Mouse (Mus musculus) left cerebral cortex, postnatal 25 days (tissue): ENCODE results near the gene Krtcap2. TPM values are rescaled to one million over a fixed set of nuclear protein-coding genes. Genes with fewer than 3 reads are reported as not detected.
A peak's percentile ranks its signal among the peaks of the same experiment; 100 is the strongest.

Source experiments
- DNase-seq, 2 experiments: peaks; one replicate each; pipeline ENCODE4 v3.0.0; 2022; ENCODE audit warnings: low spot score in 2 of 2, mixed read lengths in 1 of 2
- intact Hi-C: fragments of 180-260 bp; cut with DNase I; formaldehyde crosslinking; loops from one replicate; pipeline ENCODE4 v1.15.1; 2025
- total RNA-seq, 2 experiments: library from RNA; stranded (reverse); gene quantifications; 2 replicates each; pipeline ENCODE4 v1.2.3; 2021

The Krtcap2 gene
- total RNA-seq, 2 experiments from 2014 or later, result 69.2 to 69.4 TPM

DNA sequence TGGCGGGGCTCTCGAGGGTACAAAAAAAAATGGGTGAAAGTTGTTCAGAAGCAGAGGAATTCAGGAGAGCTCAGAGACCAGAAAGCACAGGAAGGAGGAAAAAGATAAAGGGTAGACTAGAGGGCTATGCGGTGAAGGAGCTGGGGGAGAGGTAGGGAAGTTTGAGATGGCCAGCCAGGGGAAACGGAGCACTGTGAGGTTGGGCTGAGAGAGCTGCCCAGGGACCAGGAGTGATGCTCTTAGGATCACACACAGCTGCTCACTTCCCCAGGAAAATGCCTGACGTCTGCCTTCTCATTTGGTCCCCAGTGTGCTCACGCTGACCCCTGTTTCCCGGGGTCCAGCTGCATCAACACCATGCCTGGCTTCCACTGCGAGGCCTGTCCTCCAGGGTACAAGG, 26.2 kb upstream of the Krtcap2 start:
- intact Hi-C loops, result loop anchor here (5.0 to 10.0 kb wide), 2 partner anchors 127 to 275 kb away; partner anchors contain the start of gene Rusc1
- DNase-seq, result no peak

GRCm38 (mm10) chr3:89221167-89221566, 24.6 kb upstream of the Krtcap2 start:
- intact Hi-C loops, result no loop called here

DNA sequence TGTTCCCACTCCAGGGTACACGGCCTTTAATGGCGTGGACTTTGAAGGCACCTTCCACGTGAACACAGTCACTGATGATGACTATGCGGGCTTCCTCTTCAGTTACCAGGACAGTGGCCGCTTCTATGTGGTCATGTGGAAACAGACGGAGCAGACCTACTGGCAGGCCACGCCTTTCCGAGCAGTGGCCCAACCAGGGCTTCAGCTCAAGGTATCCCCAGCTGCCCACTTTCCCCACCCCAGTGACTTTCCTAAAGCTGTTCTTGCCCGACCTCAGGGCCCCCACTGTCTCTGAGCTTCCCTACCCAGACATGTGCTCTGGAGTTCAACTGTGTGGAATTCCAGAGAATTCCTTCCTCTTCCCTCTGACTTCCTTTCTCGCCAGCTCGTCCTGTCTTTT, 21.0 kb upstream of the Krtcap2 start:
- intact Hi-C loops, result no loop called here
- no peak for DNase-seq

More at GRCm38 (mm10) chr3:89221167-89221566, 24.6 kb upstream of the Krtcap2 start:
- DNase-seq, result peak in 1 of 2 experiments; percentile 68

DNA sequence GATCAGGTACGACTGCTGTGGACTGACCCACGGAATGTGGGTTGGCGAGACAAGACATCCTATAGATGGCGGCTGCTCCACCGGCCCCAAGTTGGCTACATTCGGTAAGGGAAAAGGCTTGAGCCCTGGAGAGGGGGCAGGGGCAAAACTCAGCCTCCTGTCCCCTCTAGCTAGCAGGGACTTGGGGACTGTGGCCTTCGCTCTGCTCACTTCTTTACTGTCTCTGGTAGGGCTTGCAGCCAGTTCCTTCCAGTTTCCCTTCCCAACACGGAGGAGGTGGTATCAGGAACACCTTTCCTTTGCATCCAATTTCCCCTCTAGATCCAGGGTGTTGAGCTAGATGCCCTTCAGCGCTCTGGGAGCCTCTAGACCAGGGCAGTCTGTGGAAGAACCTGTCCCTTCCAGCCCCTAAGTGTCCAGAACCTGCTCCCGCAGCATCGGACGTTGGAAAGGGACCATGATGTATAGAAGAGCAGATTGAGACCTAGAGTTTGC, 20.4 kb upstream of the Krtcap2 start:
- DNase-seq, result no peak
- intact Hi-C loops, result no loop called here

- peak in 1 of 2 experiments; percentile 65 for DNase-seq
- intact Hi-C loops, result no loop called here
Measured at GRCm38 (mm10) chr3:89225918-89226317, 19.8 kb upstream of the Krtcap2 start.

- no peak for DNase-seq
- intact Hi-C loops, result no loop called here
Measured at GRCm38 (mm10) chr3:89226361-89226760, 19.4 kb upstream of the Krtcap2 start.

GRCm38 (mm10) chr3:89226900-89227299, 18.9 kb upstream of the Krtcap2 start, which contains the start of gene Mtx1:
Mtx1 (minus strand) TSS chr3:89227088.
- DNase-seq, result no peak
- intact Hi-C loops, result no loop called here

DNA sequence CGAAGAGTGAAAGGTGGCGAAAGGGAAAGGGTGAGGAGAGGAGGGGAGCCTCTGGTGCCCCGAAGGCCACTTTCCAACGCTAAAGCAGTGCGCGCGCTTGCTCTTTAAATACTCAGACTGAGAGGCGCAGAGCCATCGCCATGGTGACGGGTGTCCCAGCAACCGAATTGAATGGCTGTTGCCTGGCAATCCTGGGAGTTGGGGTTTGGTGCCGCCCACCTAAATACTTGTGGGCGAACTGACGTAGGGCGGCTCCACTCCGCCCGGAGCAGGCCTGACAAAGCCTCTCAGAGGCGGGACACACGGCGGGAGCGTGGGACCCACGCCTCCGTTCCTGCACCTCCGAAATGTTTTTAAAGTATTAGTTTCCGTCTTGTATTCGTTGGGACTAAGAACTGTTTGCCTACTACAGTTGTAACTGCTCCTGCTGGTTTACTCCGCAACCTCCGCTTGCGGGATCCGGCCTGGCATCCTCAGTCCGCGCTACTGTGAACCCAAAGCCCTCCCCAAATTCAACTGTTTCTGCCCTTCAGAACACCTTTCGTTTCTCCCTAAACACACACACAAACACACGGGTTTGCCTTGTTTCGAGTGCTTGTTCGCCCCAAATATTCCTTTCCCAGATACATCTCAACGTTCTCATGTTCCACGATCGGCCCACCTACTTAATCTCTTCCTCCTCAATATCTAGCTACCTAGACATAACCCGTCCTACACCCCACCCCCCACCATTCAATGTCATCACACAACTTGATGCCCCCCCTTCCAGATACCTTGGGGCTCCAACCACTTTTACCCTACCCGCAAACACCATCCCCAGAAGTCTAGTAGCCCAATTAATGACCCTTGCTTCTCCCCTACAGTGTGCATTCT, 18.2 kb upstream of the Krtcap2 start:
- intact Hi-C loops, result loop anchor here (2.0 kb wide), 1 partner anchor 17 kb away; the partner anchor contains the start of gene Krtcap2
- peak; percentile 92 to 97 for DNase-seq

- intact Hi-C loops, result loop anchor here (2.0 kb wide), 1 partner anchor 17 kb away; the partner anchor contains the start of gene Krtcap2
- peak; percentile 83 to 85 for DNase-seq
Measured at GRCm38 (mm10) chr3:89228180-89228549, 17.6 kb upstream of the Krtcap2 start.

DNA sequence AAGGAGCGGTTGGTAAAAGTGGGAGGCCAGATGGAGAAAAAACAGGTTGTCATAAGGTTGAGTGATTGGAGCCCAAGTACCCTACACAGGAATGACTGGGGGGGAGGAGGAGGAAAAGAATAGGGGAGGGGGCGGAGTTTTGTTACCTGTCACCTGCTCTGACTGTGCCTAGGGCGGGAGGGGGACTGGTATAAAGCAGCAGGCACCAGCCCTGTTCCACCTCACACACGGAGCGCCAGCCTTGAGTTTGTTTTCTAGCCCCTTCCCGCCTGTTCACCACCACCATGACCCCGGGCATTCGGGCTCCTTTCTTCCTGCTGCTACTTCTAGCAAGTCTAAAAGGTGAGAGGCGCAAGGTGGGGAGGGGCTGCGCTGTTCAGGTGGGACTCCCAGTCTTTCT, 16.9 kb upstream of the Krtcap2 start, which contains the start of gene Muc1:
Gene Muc1 (plus strand): TSS at position 222 of the 400 bp plus-strand sequence.
- intact Hi-C loops, result loop anchor here (2.0 kb wide), 1 partner anchor 16 kb away; the partner anchor contains the start of gene Krtcap2
- no peak for DNase-seq

DNA sequence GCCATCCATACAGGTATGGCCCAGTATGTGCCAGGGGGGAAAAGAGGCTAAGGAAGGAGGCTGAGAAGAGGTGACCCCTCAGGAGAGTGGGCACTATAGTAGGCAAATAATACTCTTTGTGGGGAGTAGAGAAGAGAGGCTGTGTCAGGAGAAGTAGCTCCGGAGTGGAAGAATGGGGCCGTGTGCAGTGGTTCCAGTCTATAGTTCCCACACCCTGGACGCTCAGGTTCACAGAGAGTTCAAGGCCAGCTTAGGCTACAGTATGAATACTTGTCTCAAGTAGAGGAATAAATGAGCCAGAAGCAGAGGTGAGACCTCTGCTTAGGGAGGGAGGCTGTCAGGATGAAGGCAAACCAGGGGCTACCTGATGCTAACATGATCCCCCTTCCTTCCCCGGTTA, 16.5 kb upstream of the Krtcap2 start:
- intact Hi-C loops, result loop anchor here (2.0 kb wide), 1 partner anchor 16 kb away; the partner anchor contains the start of gene Krtcap2
- DNase-seq, result no peak

GRCm38 (mm10) chr3:89230561-89230960, 15.2 kb upstream of the Krtcap2 start:
- DNase-seq, result no peak
- intact Hi-C loops, result no loop called here

- intact Hi-C loops, result no loop called here
- DNase-seq, result no peak
Measured at GRCm38 (mm10) chr3:89231345-89231744, 14.4 kb upstream of the Krtcap2 start.

DNA sequence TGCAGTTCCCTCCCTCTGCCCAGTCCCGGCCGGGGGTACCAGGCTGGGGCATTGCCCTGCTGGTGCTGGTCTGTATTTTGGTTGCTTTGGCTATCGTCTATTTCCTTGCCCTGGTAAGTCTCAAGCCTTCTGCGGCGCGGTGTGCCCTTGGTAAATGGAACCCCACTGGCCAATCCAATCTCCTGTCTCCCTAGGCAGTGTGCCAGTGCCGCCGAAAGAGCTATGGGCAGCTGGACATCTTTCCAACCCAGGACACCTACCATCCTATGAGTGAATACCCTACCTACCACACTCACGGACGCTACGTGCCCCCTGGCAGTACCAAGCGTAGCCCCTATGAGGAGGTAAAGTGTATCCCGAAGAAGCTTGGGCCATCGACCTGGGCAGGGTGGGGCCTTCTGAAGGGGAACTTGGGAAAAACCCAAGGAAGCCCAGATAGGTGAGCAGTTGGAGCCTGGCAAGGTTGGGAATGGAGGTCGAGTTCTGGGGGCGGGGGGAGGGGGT, 13.9 kb upstream of the Krtcap2 start:
- intact Hi-C loops, result no loop called here
- DNase-seq, result no peak

GRCm38 (mm10) chr3:89232614-89233013, 13.2 kb upstream of the Krtcap2 start:
- intact Hi-C loops, result no loop called here
- no peak for DNase-seq

GRCm38 (mm10) chr3:89233562-89234110, 12.1 kb upstream of the Krtcap2 start:
- DNase-seq, result no peak
- intact Hi-C loops, result no loop called here

GRCm38 (mm10) chr3:89236516-89236915, 9.2 kb upstream of the Krtcap2 start:
- DNase-seq, result peak in 1 of 2 experiments; percentile 71
- intact Hi-C loops, result no loop called here

DNA sequence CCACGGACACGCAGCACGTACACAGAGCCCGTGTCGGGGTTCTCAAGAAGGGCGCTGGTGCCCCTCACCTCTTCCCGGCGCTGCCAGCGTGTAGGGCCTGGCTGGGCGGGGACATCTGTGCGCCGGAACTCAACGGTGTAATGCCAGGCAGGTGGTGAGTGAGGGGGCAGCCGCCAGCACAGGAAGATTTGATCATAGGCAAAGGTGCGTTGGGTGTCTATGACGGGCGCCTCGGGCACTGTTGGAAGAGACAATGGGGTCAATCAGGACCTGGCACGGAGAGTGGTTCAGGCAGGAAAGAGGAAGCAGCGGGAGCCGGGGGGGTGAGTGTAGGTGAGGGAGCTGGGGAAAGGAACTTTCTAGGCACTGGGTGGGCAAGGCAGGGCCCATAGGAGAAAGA, 8.1 kb upstream of the Krtcap2 start:
- intact Hi-C loops, result no loop called here
- DNase-seq, result no peak

DNA sequence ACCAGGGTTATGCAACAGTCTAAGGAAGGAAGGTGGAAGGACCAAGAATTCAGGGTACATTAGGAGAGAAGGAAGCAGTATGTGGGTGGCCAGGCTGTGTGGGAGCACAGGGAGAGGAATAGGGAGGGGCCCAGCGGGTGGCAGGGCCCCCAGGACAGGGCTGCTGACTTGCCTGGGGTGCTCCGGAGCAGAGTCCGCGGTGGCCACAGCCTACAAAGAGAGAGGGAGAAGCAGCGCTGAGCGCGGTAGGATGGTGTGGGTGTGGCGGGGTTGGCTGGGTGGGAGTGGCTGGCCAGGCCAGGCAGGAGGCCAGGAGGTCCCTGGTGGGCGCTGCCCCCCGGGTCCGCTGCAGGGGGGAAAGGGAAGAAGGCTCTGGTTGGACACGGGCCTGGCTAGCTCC, 7.3 kb upstream of the Krtcap2 start:
- intact Hi-C loops, result no loop called here
- no peak for DNase-seq

- intact Hi-C loops, result no loop called here
- peak in 1 of 2 experiments; percentile 63 for DNase-seq
Measured at GRCm38 (mm10) chr3:89242331-89242895, 3.4 kb upstream of the Krtcap2 start.
